Mouse (Mus musculus): ENCODE measurements around the gene Unc5cl.

- TF ChIP-seq CTCF (IDR thresholded peaks at IDR 0.05; ENCODE audit: low read depth), result no peak
- TF ChIP-seq EP300 (IDR thresholded peaks at IDR 0.05; ENCODE audit: low read depth), result no peak
Observed at GRCm38 (mm10) chr17:48436487-48436886, 18.2 kb upstream of the Unc5cl start.

Measured in liver, embryonic 14.5 days (tissue).